20 mouse cellular contexts compared by ENCODE assay signal in the genomic region with DNA sequence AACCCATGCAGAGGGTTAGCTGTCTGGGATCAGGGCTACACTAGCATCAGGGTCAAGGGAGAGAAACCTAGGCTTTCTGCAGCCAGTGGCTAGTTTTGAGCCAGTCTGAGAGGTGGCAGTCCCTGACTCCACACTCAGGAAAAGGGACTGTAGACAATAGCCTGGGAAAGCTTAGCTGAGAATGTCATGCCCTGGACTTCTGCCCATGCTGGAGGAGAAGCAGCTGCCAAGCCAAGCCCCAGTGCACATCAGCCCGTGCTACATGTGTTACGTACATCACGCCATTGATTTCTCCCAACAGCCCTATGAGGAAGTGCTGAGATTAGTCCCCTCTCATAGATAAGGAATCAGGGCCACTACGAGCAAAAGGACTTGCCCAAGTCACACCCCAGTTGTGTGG. TPM values are rescaled to one million over a fixed set of nuclear protein-coding genes. Genes with fewer than 3 reads are reported as not detected.
DNase-seq lines count a peak whose midpoint lies in the region; ATAC-seq and TF ChIP-seq lines count a peak whose summit lies in the region.
"Had no signal": no experiment of that assay in that cellular context is flagged by ENCODE, and none has a peak within 500 bp of the region (broad histone marks: within the 10 kb centered on the region; RNA-seq: fewer than 3 reads in every experiment).

No protein-coding gene starts in this region.

- H3K4me1 ChIP-seq in midbrain, embryonic 14.5 days (ENCODE audit: control insufficient read depth, insufficient read depth, low read length): peaks cover 23% of the 10 kb centered on the region
- peaks cover 24% of the 10 kb centered on the region for H3K4me1 ChIP-seq in midbrain, embryonic 15.5 days
- H3K4me1 ChIP-seq in midbrain, postnatal 0 days (ENCODE audit: insufficient read depth, low read length): 0 out of 2 replicates have a peak, but pooled peaks cover 14% of the 10 kb centered on the region
- H3K4me1 ChIP-seq: stomach, embryonic 15.5 days had no signal

- no peaks in the 10 kb centered on the region for H3K9me3 ChIP-seq in midbrain, embryonic 14.5 days (ENCODE audit: control insufficient read depth, low read length)
- H3K9me3 ChIP-seq in midbrain, embryonic 15.5 days: no peaks in the 10 kb centered on the region
- H3K9me3 ChIP-seq in midbrain, postnatal 0 days (ENCODE audit: low read length): no peaks in the 10 kb centered on the region
- H3K9me3 ChIP-seq: embryonic facial prominence, embryonic 13.5 days; limb, embryonic 15.5 days; stomach, embryonic 15.5 days had no signal

- peaks cover 5% of the 10 kb centered on the region; the same call in 1 of the 2 replicates for H3K36me3 ChIP-seq in midbrain, embryonic 14.5 days (ENCODE audit: control insufficient read depth, insufficient read depth, low read length)
- peaks cover 7% of the 10 kb centered on the region; the same call in 1 of the 2 replicates for H3K36me3 ChIP-seq in midbrain, embryonic 15.5 days (replicated peaks)
- H3K36me3 ChIP-seq in midbrain, postnatal 0 days (ENCODE audit: insufficient read depth, low read length): peaks cover 23% of the 10 kb centered on the region
- H3K36me3 ChIP-seq: embryonic facial prominence, embryonic 13.5 days; limb, embryonic 15.5 days; stomach, embryonic 15.5 days had no signal

- no peak overlapping the region for H3K4me3 ChIP-seq in left cerebral cortex, adult 2 months
- no peak overlapping the region for H3K4me3 ChIP-seq in midbrain, embryonic 14.5 days (replicated peaks; ENCODE audit: low read depth, low read length)
- no peak overlapping the region for H3K4me3 ChIP-seq in midbrain, embryonic 15.5 days
- no peak overlapping the region for H3K4me3 ChIP-seq in midbrain, postnatal 0 days (ENCODE audit: low read depth, low read length)
- H3K4me3 ChIP-seq: embryonic facial prominence, embryonic 13.5 days; limb, embryonic 15.5 days; stomach, embryonic 15.5 days had no signal

- intact Hi-C loops in heart, postnatal 10 days (cut with DNase I): no loop called here
- intact Hi-C loops in heart, postnatal 36 days (cut with DNase I): no loop called here
- intact Hi-C loops in left cerebral cortex, adult 2 months (cut with DNase I): no loop called here

- no peak for ATAC-seq in midbrain, embryonic 14.5 days (ENCODE audit: low FRiP score, low TSS enrichment)
- ATAC-seq in midbrain, embryonic 15.5 days (replicated peaks): no peak
- no peak for ATAC-seq in midbrain, postnatal 0 days (ENCODE audit: low FRiP score)

- H3K4me2 ChIP-seq in midbrain, embryonic 14.5 days (ENCODE audit: low read length): no peak overlapping the region
- no peak overlapping the region for H3K4me2 ChIP-seq in midbrain, embryonic 15.5 days
- H3K4me2 ChIP-seq in midbrain, postnatal 0 days (ENCODE audit: low read depth, low read length, poor library complexity, severe bottlenecking): no peak overlapping the region
- H3K4me2 ChIP-seq: embryonic facial prominence, embryonic 13.5 days; limb, embryonic 15.5 days; stomach, embryonic 15.5 days had no signal

- no peak for TF ChIP-seq CTCF in left cerebral cortex, adult 2 months (IDR thresholded peaks at IDR 0.05)
- no peak for TF ChIP-seq CTCF in midbrain, postnatal 0 days (IDR thresholded peaks at IDR 0.05)

- WGBS in midbrain, embryonic 14.5 days: 90% methylated on average over 4 of the region's 4 CpGs
- WGBS in midbrain, embryonic 15.5 days: 80% methylated on average over 4 of the region's 4 CpGs
- 67% methylated on average over 4 of the region's 4 CpGs for WGBS in midbrain, postnatal 0 days

- no peak overlapping the region for H3K9ac ChIP-seq in midbrain, embryonic 14.5 days (replicated peaks; ENCODE audit: low read length)
- no peak overlapping the region for H3K9ac ChIP-seq in midbrain, embryonic 15.5 days
- H3K9ac ChIP-seq in midbrain, postnatal 0 days (replicated peaks; ENCODE audit: low read length, poor library complexity, severe bottlenecking): no peak overlapping the region
- H3K9ac ChIP-seq: embryonic facial prominence, embryonic 13.5 days; limb, embryonic 15.5 days; stomach, embryonic 15.5 days had no signal

- no peaks in the 10 kb centered on the region for H3K27me3 ChIP-seq in midbrain, embryonic 14.5 days (ENCODE audit: control insufficient read depth, insufficient read depth, low read length)
- no peaks in the 10 kb centered on the region for H3K27me3 ChIP-seq in midbrain, embryonic 15.5 days (replicated peaks)
- H3K27me3 ChIP-seq in midbrain, postnatal 0 days (ENCODE audit: insufficient read depth, low read length): no peaks in the 10 kb centered on the region
- H3K27me3 ChIP-seq: embryonic facial prominence, embryonic 13.5 days; limb, embryonic 15.5 days; stomach, embryonic 15.5 days had no signal

- H3K27ac ChIP-seq in left cerebral cortex, adult 2 months: peak overlapping the region; percentile 82
- H3K27ac ChIP-seq in midbrain, embryonic 14.5 days (replicated peaks; ENCODE audit: low read depth, low read length): no peak overlapping the region
- no peak overlapping the region for H3K27ac ChIP-seq in midbrain, embryonic 15.5 days
- H3K27ac ChIP-seq in midbrain, postnatal 0 days (ENCODE audit: low read depth, low read length): no peak overlapping the region
- H3K27ac ChIP-seq: embryonic facial prominence, embryonic 13.5 days; limb, embryonic 15.5 days; stomach, embryonic 15.5 days had no signal

- DNase-seq in heart, postnatal 10 days: peak; percentile 47 to 51
- DNase-seq in heart, postnatal 36 days: no peak
- no peak for DNase-seq in left cerebral cortex, adult 2 months (ENCODE audit: extremely low spot score in 1 of 2, low spot score in 2 of 2)
- DNase-seq in left cerebral cortex, adult 18-20 months (ENCODE audit: low spot score in 2 of 2): no peak
- DNase-seq in midbrain, embryonic 14.5 days: peak; percentile 22
- peak; percentile 40 for DNase-seq in midbrain, postnatal 0 days (ENCODE audit: low spot score)
- no peak for DNase-seq in gastrocnemius, adult 18-20 months (ENCODE audit: low spot score)
- DNase-seq: adrenal gland, adult 8-10 months; cerebellum, adult 11-12 months; gastrocnemius, postnatal 14 days; kidney, adult 11 months; kidney, postnatal 14 days; lung, adult 18-20 months; spleen, adult 18-20 months had no signal

RNA-seq across cellular contexts. Expression of gene Sdcbp2, which starts 29.7 kb away (rescaled TPM):
- total RNA-seq in heart, postnatal 10 days (2021): 1 to 10 TPM; 1.6 to 3.2 TPM
- 1 to 10 TPM; 2.0 TPM for total RNA-seq in heart, postnatal 36 days (2021)
- total RNA-seq in left cerebral cortex, adult 2 months (2021): 1 to 10 TPM; 1.6 to 3.0 TPM
- 1 to 10 TPM; 1.1 to 1.7 TPM for total RNA-seq in left cerebral cortex, adult 18-20 months (2021)
- 0.50 and 0.62 TPM in 2 replicates for polyA plus RNA-seq in midbrain, embryonic 14.5 days (2014; fragmentation: Nextera tagmentation; extraction: Ambion mirVana)
- 0.67 and 0.96 TPM in 2 replicates for polyA plus RNA-seq in midbrain, embryonic 15.5 days (2015; fragmentation: Nextera tagmentation; extraction: Ambion mirVana)
- total RNA-seq in midbrain, postnatal 0 days (2014; rRNA removed): 0.61 TPM in 1 of 2 replicates, not detected in the other
- 0.93 and 1.4 TPM in 2 replicates for polyA plus RNA-seq in midbrain, postnatal 0 days (2015; fragmentation: Nextera tagmentation; extraction: Ambion mirVana)
- total RNA-seq in gastrocnemius, adult 18-20 months (2021): 1 to 10 TPM in 1 of 2 experiments, under 1 TPM in 1; 0.74 to 1.2 TPM
- total RNA-seq: megakaryocyte-erythroid progenitor cell, adult 5-6 weeks had no signal

RNA-seq across cellular contexts. Expression of gene Snph, which starts 30.3 kb away (rescaled TPM):
- 1 to 10 TPM; 2.3 to 3.1 TPM for total RNA-seq in heart, postnatal 10 days (2021)
- 1 to 10 TPM; 4.0 to 4.8 TPM for total RNA-seq in heart, postnatal 36 days (2021)
- total RNA-seq in left cerebral cortex, adult 2 months (2021): 100 to 1,000 TPM; 328 to 329 TPM
- 100 to 1,000 TPM; 311 to 313 TPM for total RNA-seq in left cerebral cortex, adult 18-20 months (2021)
- polyA plus RNA-seq in midbrain, embryonic 14.5 days (2014; fragmentation: Nextera tagmentation; extraction: Ambion mirVana): 17.2 and 18.3 TPM in 2 replicates
- polyA plus RNA-seq in midbrain, embryonic 15.5 days (2015; fragmentation: Nextera tagmentation; extraction: Ambion mirVana): 20.5 and 22.5 TPM in 2 replicates
- 64.2 and 66.1 TPM in 2 replicates for total RNA-seq in midbrain, postnatal 0 days (2014; rRNA removed)
- polyA plus RNA-seq in midbrain, postnatal 0 days (2015; fragmentation: Nextera tagmentation; extraction: Ambion mirVana): 21.9 and 23.4 TPM in 2 replicates
- total RNA-seq in gastrocnemius, adult 18-20 months (2021): 10 to 100 TPM; 30.7 to 33.2 TPM
- total RNA-seq: CH12.LX; megakaryocyte-erythroid progenitor cell, adult 5-6 weeks had no signal

RNA-seq across cellular contexts. Expression of gene Fkbp1a, which starts 59.8 kb away (rescaled TPM):
- 100 to 1,000 TPM; 377 to 378 TPM for total RNA-seq in heart, postnatal 10 days (2021)
- total RNA-seq in heart, postnatal 36 days (2021): 100 to 1,000 TPM; 213 to 229 TPM
- 100 to 1,000 TPM; 702 to 722 TPM for total RNA-seq in left cerebral cortex, adult 2 months (2021)
- total RNA-seq in left cerebral cortex, adult 18-20 months (2021): 100 to 1,000 TPM; 748 to 757 TPM
- polyA plus RNA-seq in midbrain, embryonic 14.5 days (2014; fragmentation: Nextera tagmentation; extraction: Ambion mirVana): 547 and 602 TPM in 2 replicates
- polyA plus RNA-seq in midbrain, embryonic 15.5 days (2015; fragmentation: Nextera tagmentation; extraction: Ambion mirVana): 586 and 594 TPM in 2 replicates
- total RNA-seq in midbrain, postnatal 0 days (2014; rRNA removed): 79.2 and 79.3 TPM in 2 replicates
- 598 and 619 TPM in 2 replicates for polyA plus RNA-seq in midbrain, postnatal 0 days (2015; fragmentation: Nextera tagmentation; extraction: Ambion mirVana)
- total RNA-seq in gastrocnemius, adult 18-20 months (2021): 100 to 1,000 TPM; 157 to 163 TPM

Comparison
In these comparisons a context has a peak if more than half of its experiments do, and no peak if none do; other contexts are left out.
1. DNase-seq: peak in heart, postnatal 10 days (2 of 2), midbrain, embryonic 14.5 days (single experiment) and midbrain, postnatal 0 days (single experiment); none in heart, postnatal 36 days (0 of 2), left cerebral cortex, adult 2 months (0 of 2), left cerebral cortex, adult 18-20 months (0 of 2) and gastrocnemius, adult 18-20 months (single experiment).
2. RNA of gene Snph, which starts 30.3 kb away (total RNA-seq): 328 to 329 TPM in left cerebral cortex, adult 2 months, 311 to 313 TPM in left cerebral cortex, adult 18-20 months, 64.2 to 66.1 TPM in midbrain, postnatal 0 days and 30.7 to 33.2 TPM in gastrocnemius, adult 18-20 months; 4.0 to 4.8 TPM in heart, postnatal 36 days and 2.3 to 3.1 TPM in heart, postnatal 10 days; every median in the first group is over 4 times any median in the second.